Mouse (Mus musculus): ENCODE measurements around the gene Tmem189. TPM values are rescaled to one million over a fixed set of nuclear protein-coding genes. Genes with fewer than 3 reads are reported as not detected.

Tmem189 gene
- polyA plus RNA-seq, 1 experiment from 2014 or later: 40.9 TPM

- Histone ChIP-seq H3K4me2 (ENCODE audit: low read length) (peak overlapping the region; percentile 99), H3K4me1 (ENCODE audit: control insufficient read depth in 2 of 2, insufficient read depth in 2 of 2, low read length in 2 of 2) (peaks cover 22 to 34% of the 10 kb centered on the region in 2 experiments), H3K9ac (ENCODE audit: low read length) (peak overlapping the region; percentile 22), H3K9me3 (ENCODE audit: control insufficient read depth, low read length) (no peaks in the 10 kb centered on the region), H3K4me3 (ENCODE audit: control insufficient read depth in 1 of 2, insufficient read depth in 1 of 2, low read depth in 1 of 2, low read length in 2 of 2) (peak overlapping the region in 1 of 2 experiments; percentile 68; a peak in 2 of 4 replicates), H3K36me3 (ENCODE audit: control insufficient read depth, insufficient read depth, low read length) (peaks cover 12% of the 10 kb centered on the region), H3K27ac (replicated peaks in 1 of 2; ENCODE audit: control insufficient read depth in 1 of 2, insufficient read depth in 1 of 2, low read depth in 2 of 2, low read length in 2 of 2) (0 out of 4 replicates have a peak overlapping the region, but pooled peaks of 1 of the 2 experiments have one; percentile 46), H3K27me3 (ENCODE audit: control insufficient read depth, insufficient read depth, low read length) (no peaks in the 10 kb centered on the region)
- ATAC-seq (ENCODE audit: insufficient number of reproducible peaks, insufficient read depth, low FRiP score, low read depth): no peak
- 76% methylated on average over 10 of the region's 10 CpGs for WGBS
Observed at GRCm38 (mm10) chr2:167659177-167659846, 30.3 kb downstream of the Tmem189 start.

DNA sequence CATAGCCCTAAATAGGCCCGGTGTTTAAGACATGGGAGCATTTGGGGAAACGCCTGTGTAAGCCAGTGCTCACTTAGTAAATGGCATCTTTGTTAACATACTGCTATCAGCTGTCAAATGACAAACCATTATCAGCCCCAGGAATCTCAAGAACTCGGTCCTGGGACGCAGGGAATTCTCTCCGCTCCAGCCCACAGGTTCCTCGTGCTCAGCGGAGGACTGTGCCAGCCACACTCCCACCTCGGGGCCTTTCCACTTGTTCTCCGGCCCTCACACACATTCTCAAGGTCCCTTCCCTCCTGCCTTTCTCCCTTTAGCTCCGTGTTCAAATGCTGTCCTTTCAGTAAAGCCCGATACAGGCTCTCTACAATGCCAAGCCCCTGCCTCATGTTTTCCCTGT is 30.9 kb downstream of the Tmem189 start:
- peak overlapping the region; percentile 99; the same call in 1 of the 2 replicates for H3K4me2 ChIP-seq (ENCODE audit: low read length)
- peak overlapping the region; percentile 22 for H3K9ac ChIP-seq (ENCODE audit: low read length)
- no peaks in the 10 kb centered on the region for H3K27me3 ChIP-seq (ENCODE audit: control insufficient read depth, insufficient read depth, low read length)
- H3K9me3 ChIP-seq (ENCODE audit: control insufficient read depth, low read length): no peaks in the 10 kb centered on the region
- H3K4me1 ChIP-seq (ENCODE audit: control insufficient read depth in 2 of 2, insufficient read depth in 2 of 2, low read length in 2 of 2): peaks cover 22 to 34% of the 10 kb centered on the region in 2 experiments
- WGBS: 43% methylated on average over 11 of the region's 11 CpGs
- no peak overlapping the region for H3K27ac ChIP-seq (replicated peaks in 1 of 2; ENCODE audit: control insufficient read depth in 1 of 2, insufficient read depth in 1 of 2, low read depth in 2 of 2, low read length in 2 of 2)
- peaks cover 18% of the 10 kb centered on the region for H3K36me3 ChIP-seq (ENCODE audit: control insufficient read depth, insufficient read depth, low read length)
- no peak overlapping the region for H3K4me3 ChIP-seq (ENCODE audit: control insufficient read depth in 1 of 2, insufficient read depth in 1 of 2, low read depth in 1 of 2, low read length in 2 of 2)
- no peak for ATAC-seq (ENCODE audit: insufficient number of reproducible peaks, insufficient read depth, low FRiP score, low read depth)

GRCm38 (mm10) chr2:167657973-167658372 is 31.6 kb downstream of the Tmem189 start:
- no peak overlapping the region for H3K27ac ChIP-seq (replicated peaks in 1 of 2; ENCODE audit: control insufficient read depth in 1 of 2, insufficient read depth in 1 of 2, low read depth in 2 of 2, low read length in 2 of 2)
- H3K4me1 ChIP-seq (ENCODE audit: control insufficient read depth in 2 of 2, insufficient read depth in 2 of 2, low read length in 2 of 2): peaks cover 22 to 34% of the 10 kb centered on the region in 2 experiments
- no peaks in the 10 kb centered on the region for H3K9me3 ChIP-seq (ENCODE audit: control insufficient read depth, low read length)
- no peaks in the 10 kb centered on the region for H3K27me3 ChIP-seq (ENCODE audit: control insufficient read depth, insufficient read depth, low read length)
- H3K4me2 ChIP-seq (ENCODE audit: low read length): no peak overlapping the region
- no peak overlapping the region for H3K4me3 ChIP-seq (ENCODE audit: control insufficient read depth in 1 of 2, insufficient read depth in 1 of 2, low read depth in 1 of 2, low read length in 2 of 2)
- H3K9ac ChIP-seq (ENCODE audit: low read length): no peak overlapping the region
- 88% methylated on average over 4 of the region's 4 CpGs for WGBS
- peaks cover 24% of the 10 kb centered on the region for H3K36me3 ChIP-seq (ENCODE audit: control insufficient read depth, insufficient read depth, low read length)
- ATAC-seq (ENCODE audit: insufficient number of reproducible peaks, insufficient read depth, low FRiP score, low read depth): no peak

- peaks cover 33% of the 10 kb centered on the region for H3K36me3 ChIP-seq (ENCODE audit: control insufficient read depth, insufficient read depth, low read length)
- no peaks in the 10 kb centered on the region for H3K9me3 ChIP-seq (ENCODE audit: control insufficient read depth, low read length)
- no peak overlapping the region for H3K9ac ChIP-seq (ENCODE audit: low read length)
- H3K27me3 ChIP-seq (ENCODE audit: control insufficient read depth, insufficient read depth, low read length): no peaks in the 10 kb centered on the region
- ATAC-seq (ENCODE audit: insufficient number of reproducible peaks, insufficient read depth, low FRiP score, low read depth): no peak
- 0 out of 2 replicates have a peak overlapping the region, but pooled peaks have one; percentile 1 for H3K4me2 ChIP-seq (ENCODE audit: low read length)
- peaks cover 22 to 28% of the 10 kb centered on the region in 2 experiments for H3K4me1 ChIP-seq (ENCODE audit: control insufficient read depth in 2 of 2, insufficient read depth in 2 of 2, low read length in 2 of 2)
- no peak overlapping the region for H3K4me3 ChIP-seq (ENCODE audit: control insufficient read depth in 1 of 2, insufficient read depth in 1 of 2, low read depth in 1 of 2, low read length in 2 of 2)
- no peak overlapping the region for H3K27ac ChIP-seq (replicated peaks in 1 of 2; ENCODE audit: control insufficient read depth in 1 of 2, insufficient read depth in 1 of 2, low read depth in 2 of 2, low read length in 2 of 2)
- WGBS: 80% methylated on average over 16 of the region's 16 CpGs
Observed at GRCm38 (mm10) chr2:167656629-167657478, 32.8 kb downstream of the Tmem189 start.

- 81% methylated on average over 9 of the region's 10 CpGs for WGBS
- ATAC-seq (ENCODE audit: insufficient number of reproducible peaks, insufficient read depth, low FRiP score, low read depth): no peak
- Histone ChIP-seq H3K27ac (replicated peaks in 1 of 2; ENCODE audit: control insufficient read depth in 1 of 2, insufficient read depth in 1 of 2, low read depth in 2 of 2, low read length in 2 of 2) (no peak overlapping the region), H3K9me3 (ENCODE audit: control insufficient read depth, low read length) (no peaks in the 10 kb centered on the region), H3K36me3 (ENCODE audit: control insufficient read depth, insufficient read depth, low read length) (peaks cover 38% of the 10 kb centered on the region), H3K9ac (ENCODE audit: low read length) (no peak overlapping the region), H3K4me2 (ENCODE audit: low read length) (no peak overlapping the region), H3K4me1 (ENCODE audit: control insufficient read depth in 2 of 2, insufficient read depth in 2 of 2, low read length in 2 of 2) (peaks cover 15 to 18% of the 10 kb centered on the region in 2 experiments), H3K4me3 (ENCODE audit: control insufficient read depth in 1 of 2, insufficient read depth in 1 of 2, low read depth in 1 of 2, low read length in 2 of 2) (no peak overlapping the region), H3K27me3 (ENCODE audit: control insufficient read depth, insufficient read depth, low read length) (no peaks in the 10 kb centered on the region)
Observed at GRCm38 (mm10) chr2:167654911-167655600, 34.6 kb downstream of the Tmem189 start.

DNA sequence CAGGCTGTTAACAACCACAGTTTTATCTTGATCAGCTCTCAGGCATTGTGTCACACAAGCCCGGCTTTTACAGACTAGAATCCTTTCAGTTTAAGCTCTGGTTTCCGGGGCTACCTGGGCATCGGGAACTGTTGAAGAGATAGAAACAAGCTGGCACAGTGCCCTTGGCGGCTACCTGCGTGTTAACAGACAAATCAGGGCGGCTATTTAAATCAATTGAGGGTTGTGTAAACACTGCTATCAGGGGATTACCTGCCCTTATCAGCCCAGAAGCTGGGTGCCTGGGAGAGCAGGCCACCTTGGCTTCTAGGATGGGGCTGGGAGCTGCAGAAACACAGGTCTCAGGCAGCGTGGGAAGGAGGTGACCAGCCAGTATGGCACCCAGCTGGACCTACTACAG is 36.9 kb downstream of the Tmem189 start:
- Histone ChIP-seq H3K4me2 (ENCODE audit: low read length) (no peak overlapping the region), H3K36me3 (ENCODE audit: control insufficient read depth, insufficient read depth, low read length) (peaks cover 46% of the 10 kb centered on the region), H3K9ac (ENCODE audit: low read length) (no peak overlapping the region), H3K4me1 (ENCODE audit: control insufficient read depth in 2 of 2, insufficient read depth in 2 of 2, low read length in 2 of 2) (peaks cover 0 to 2% of the 10 kb centered on the region in 2 experiments; a peak in 1 of 4 replicates), H3K27ac (replicated peaks in 1 of 2; ENCODE audit: control insufficient read depth in 1 of 2, insufficient read depth in 1 of 2, low read depth in 2 of 2, low read length in 2 of 2) (no peak overlapping the region), H3K4me3 (ENCODE audit: control insufficient read depth in 1 of 2, insufficient read depth in 1 of 2, low read depth in 1 of 2, low read length in 2 of 2) (no peak overlapping the region), H3K27me3 (ENCODE audit: control insufficient read depth, insufficient read depth, low read length) (no peaks in the 10 kb centered on the region), H3K9me3 (ENCODE audit: control insufficient read depth, low read length) (no peaks in the 10 kb centered on the region)
- ATAC-seq (ENCODE audit: insufficient number of reproducible peaks, insufficient read depth, low FRiP score, low read depth): no peak
- 64% methylated on average over 7 of the region's 7 CpGs for WGBS

GRCm38 (mm10) chr2:167651622-167652021 is 38.0 kb downstream of the Tmem189 start:
- no peak for ATAC-seq (ENCODE audit: insufficient number of reproducible peaks, insufficient read depth, low FRiP score, low read depth)
- no peak overlapping the region for H3K4me3 ChIP-seq (ENCODE audit: control insufficient read depth in 1 of 2, insufficient read depth in 1 of 2, low read depth in 1 of 2, low read length in 2 of 2)
- H3K27ac ChIP-seq (replicated peaks in 1 of 2; ENCODE audit: control insufficient read depth in 1 of 2, insufficient read depth in 1 of 2, low read depth in 2 of 2, low read length in 2 of 2): no peak overlapping the region
- 88% methylated on average over 9 of the region's 9 CpGs for WGBS
- no peaks in the 10 kb centered on the region for H3K9me3 ChIP-seq (ENCODE audit: control insufficient read depth, low read length)
- H3K4me2 ChIP-seq (ENCODE audit: low read length): no peak overlapping the region
- peaks cover 49% of the 10 kb centered on the region for H3K36me3 ChIP-seq (ENCODE audit: control insufficient read depth, insufficient read depth, low read length)
- H3K4me1 ChIP-seq (ENCODE audit: control insufficient read depth in 2 of 2, insufficient read depth in 2 of 2, low read length in 2 of 2): no peaks in the 10 kb centered on the region
- H3K9ac ChIP-seq (ENCODE audit: low read length): no peak overlapping the region
- no peaks in the 10 kb centered on the region for H3K27me3 ChIP-seq (ENCODE audit: control insufficient read depth, insufficient read depth, low read length)

Measured in heart, embryonic 14.5 days (tissue).